In genomic region chr6:77962011-77962410, GRCm38 (mm10) we compare ENCODE assay signal across 25 mouse cellular contexts. TPM values are rescaled to one million over a fixed set of nuclear protein-coding genes. Genes with fewer than 3 reads are reported as not detected.
A peak's percentile ranks its signal among the peaks of the same experiment; 100 is the strongest.
DNase-seq lines count a peak whose midpoint lies in the region; ATAC-seq and TF ChIP-seq lines count a peak whose summit lies in the region.
"Had no signal": no experiment of that assay in that cellular context is flagged by ENCODE, and none has a peak within 500 bp of the region (broad histone marks: within the 10 kb centered on the region; RNA-seq: fewer than 3 reads in every experiment).

No protein-coding gene starts in this region.

- H3K4me1 ChIP-seq in hindbrain, embryonic 11.5 days (replicated peaks; ENCODE audit: control insufficient read depth, insufficient read depth, low read length), result no peaks in the 10 kb centered on the region
- H3K4me1 ChIP-seq in hindbrain, embryonic 13.5 days (replicated peaks), result peaks cover 5% of the 10 kb centered on the region; the same call in 1 of the 2 replicates
- H3K4me1 ChIP-seq in testis, adult 2 months (ENCODE audit: control insufficient read depth, insufficient read depth, low read length), result no peaks in the 10 kb centered on the region; the same call in none of the 2 replicates
- H3K4me1 ChIP-seq: limb, embryonic 13.5 days; liver, embryonic 12.5 days had no signal

- H3K9me3 ChIP-seq in hindbrain, embryonic 11.5 days (ENCODE audit: control insufficient read depth, low read length), result no peaks in the 10 kb centered on the region
- no peaks in the 10 kb centered on the region for H3K9me3 ChIP-seq in hindbrain, embryonic 13.5 days
- H3K9me3 ChIP-seq: forebrain, embryonic 13.5 days; limb, embryonic 13.5 days; liver, embryonic 12.5 days; midbrain, embryonic 12.5 days had no signal

- no peak overlapping the region for H3K9ac ChIP-seq in hindbrain, embryonic 11.5 days (ENCODE audit: low read depth, low read length)
- H3K9ac ChIP-seq in hindbrain, embryonic 13.5 days, result no peak overlapping the region
- H3K9ac ChIP-seq: forebrain, embryonic 13.5 days; hindbrain, embryonic 14.5 days; limb, embryonic 13.5 days; liver, embryonic 12.5 days; midbrain, embryonic 12.5 days had no signal

- peak; percentile 23 for DNase-seq in hindbrain, embryonic 11.5 days (ENCODE audit: low spot score)
- DNase-seq in testis, postnatal 14 days (ENCODE audit: low spot score), result no peak
- DNase-seq in embryo, embryonic 9.5 days (ENCODE audit: extremely low spot score), result peak; percentile 8
- DNase-seq in kidney, adult 8-10 months, result no peak
- DNase-seq in cerebellum, postnatal 25 days, result no peak
- DNase-seq: adrenal gland, postnatal 10 days; cerebellum, adult 8-10 months; cerebellum, postnatal 36 days; gastrocnemius, postnatal 14 days; heart, postnatal 14 days; kidney, adult 18-20 months; kidney, postnatal 4 days; lung, adult 18-20 months; lung, postnatal 10 days; right cerebral cortex, postnatal 14 days; thymus, postnatal 25 days had no signal

- H3K27me3 ChIP-seq in hindbrain, embryonic 11.5 days (ENCODE audit: control insufficient read depth, insufficient read depth, low read length), result no peaks in the 10 kb centered on the region
- no peaks in the 10 kb centered on the region for H3K27me3 ChIP-seq in hindbrain, embryonic 13.5 days
- H3K27me3 ChIP-seq in testis, adult 2 months (ENCODE audit: control insufficient read depth, insufficient read depth, low read length), result no peaks in the 10 kb centered on the region
- H3K27me3 ChIP-seq: forebrain, embryonic 13.5 days; limb, embryonic 13.5 days; liver, embryonic 12.5 days; midbrain, embryonic 12.5 days had no signal

- TF ChIP-seq CTCF in testis, adult 2 months (IDR thresholded peaks at IDR 0.05; ENCODE audit: control insufficient read depth, insufficient read depth, insufficient replicate concordance, low read depth, low read length), result no peak

- H3K4me3 ChIP-seq in hindbrain, embryonic 11.5 days (ENCODE audit: low read depth, low read length), result no peak overlapping the region
- no peak overlapping the region for H3K4me3 ChIP-seq in hindbrain, embryonic 13.5 days
- H3K4me3 ChIP-seq in testis, adult 2 months (ENCODE audit: control insufficient read depth, low read depth, low read length), result peak overlapping the region; percentile 62; the same call in 1 of the 2 replicates
- H3K4me3 ChIP-seq: forebrain, embryonic 13.5 days; limb, embryonic 13.5 days; liver, embryonic 12.5 days; midbrain, embryonic 12.5 days had no signal

- no peaks in the 10 kb centered on the region for H3K36me3 ChIP-seq in hindbrain, embryonic 11.5 days (ENCODE audit: control insufficient read depth, insufficient read depth, low read length)
- H3K36me3 ChIP-seq in hindbrain, embryonic 13.5 days, result no peaks in the 10 kb centered on the region
- no peaks in the 10 kb centered on the region for H3K36me3 ChIP-seq in testis, adult 2 months (ENCODE audit: control insufficient read depth, insufficient read depth, low read length)
- H3K36me3 ChIP-seq: limb, embryonic 13.5 days; liver, embryonic 12.5 days; midbrain, embryonic 12.5 days had no signal

- H3K27ac ChIP-seq in hindbrain, embryonic 11.5 days (ENCODE audit: low read depth, low read length), result no peak overlapping the region
- H3K27ac ChIP-seq in hindbrain, embryonic 13.5 days, result no peak overlapping the region
- no peak overlapping the region for H3K27ac ChIP-seq in testis, adult 2 months (ENCODE audit: control insufficient read depth, insufficient read depth, low read depth, low read length)
- H3K27ac ChIP-seq: forebrain, embryonic 13.5 days; hindbrain, embryonic 14.5 days; kidney, postnatal 0 days; limb, embryonic 13.5 days; liver, embryonic 12.5 days; midbrain, embryonic 12.5 days had no signal

- WGBS in hindbrain, embryonic 11.5 days, result 70% methylated on average over 1 of the region's 1 CpGs
- 86% methylated on average over 1 of the region's 1 CpGs for WGBS in hindbrain, embryonic 13.5 days

- H3K4me2 ChIP-seq in hindbrain, embryonic 11.5 days (replicated peaks; ENCODE audit: low read depth, low read length), result no peak overlapping the region
- no peak overlapping the region for H3K4me2 ChIP-seq in hindbrain, embryonic 13.5 days
- H3K4me2 ChIP-seq: forebrain, embryonic 13.5 days; hindbrain, embryonic 14.5 days; limb, embryonic 13.5 days; liver, embryonic 12.5 days; midbrain, embryonic 12.5 days had no signal

- ATAC-seq in hindbrain, embryonic 11.5 days (ENCODE audit: low FRiP score), result no peak
- ATAC-seq in hindbrain, embryonic 13.5 days (ENCODE audit: low FRiP score), result no peak
- ATAC-seq: CD4-positive, CD25-positive, alpha-beta regulatory T cell, adult 4 months; forebrain, embryonic 13.5 days; liver, embryonic 12.5 days had no signal

- no peak for TF ChIP-seq POLR2A in testis, adult 2 months (IDR thresholded peaks at IDR 0.05; ENCODE audit: control insufficient read depth, low read depth, low read length)

RNA-seq across cellular contexts. Expression of gene Ctnna2, which starts 17.5 kb away (rescaled TPM):
- polyA plus RNA-seq in hindbrain, embryonic 11.5 days (2014; fragmentation: Nextera tagmentation; extraction: Ambion mirVana), result 52.0 and 66.9 TPM in 2 replicates
- polyA plus RNA-seq in hindbrain, embryonic 13.5 days (2015; fragmentation: Nextera tagmentation; extraction: Ambion mirVana), result 136 TPM in 2 replicates
- 4.9 and 7.2 TPM in 2 replicates for polyA plus RNA-seq in testis, adult 2 months (2012; rRNA removed)
- polyA plus RNA-seq: CD4-positive, CD25-positive, alpha-beta regulatory T cell, adult 4 months had no signal

Comparison
In these comparisons a context has a peak if more than half of its experiments do, and no peak if none do; other contexts are left out.
1. DNase-seq: peak in hindbrain, embryonic 11.5 days (single experiment) and embryo, embryonic 9.5 days (single experiment); none in testis, postnatal 14 days (single experiment), kidney, adult 8-10 months (0 of 2) and cerebellum, postnatal 25 days (0 of 2).